Mouse (Mus musculus): Measurements from ENCODE around the gene Gsn.

The Gsn gene

DNA sequence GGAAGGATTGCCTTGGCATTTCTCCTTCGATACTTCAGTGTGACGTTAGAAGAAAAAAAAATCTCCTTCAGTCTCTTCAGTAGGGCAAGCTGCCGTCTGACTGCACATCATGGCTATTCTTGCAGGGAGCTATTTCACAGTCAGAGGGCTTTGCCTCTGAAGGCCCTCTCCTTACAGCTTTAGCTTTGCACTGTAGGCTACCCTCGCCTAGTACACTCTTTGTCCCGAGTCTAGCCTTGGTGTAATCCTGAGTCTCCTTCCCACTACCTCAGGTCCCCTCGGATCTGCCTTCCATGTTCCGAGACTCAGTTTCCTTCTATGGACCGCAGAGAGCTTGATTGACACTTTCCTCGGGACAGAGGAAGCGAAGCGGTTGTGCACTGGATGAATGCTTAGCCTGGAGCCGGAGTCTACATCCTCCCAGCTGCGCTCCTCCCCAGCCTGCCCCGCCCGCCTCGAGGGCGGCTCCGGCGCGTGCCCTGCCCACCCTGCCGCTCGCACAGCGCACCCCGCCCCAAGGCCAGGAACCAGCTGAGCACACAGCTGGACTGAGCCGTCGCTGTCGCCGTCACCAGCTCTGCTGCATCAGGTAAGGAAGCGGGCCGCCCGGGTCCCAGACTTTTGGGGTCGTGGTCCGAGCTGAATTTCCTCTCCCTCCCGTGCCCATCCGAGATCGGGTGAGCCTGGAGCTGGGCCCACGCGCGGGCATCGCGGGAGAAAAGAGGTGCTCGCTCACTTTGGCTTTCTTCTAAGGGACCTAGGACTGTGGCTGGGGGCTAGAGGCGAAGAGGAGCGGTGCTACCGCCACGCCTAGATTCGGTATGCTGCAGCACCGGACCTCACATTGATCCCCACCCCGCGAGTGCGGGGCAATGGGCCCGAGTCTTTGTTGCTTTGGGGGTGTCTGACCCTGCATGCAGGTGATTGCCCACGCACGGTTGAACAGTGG, at the start of gene Gsn:
TSS of gene Gsn (plus strand) at position 496 of the 949 bp plus-strand sequence.
- peak; percentile 73 for DNase-seq (ENCODE audit: extremely low spot score, low spot score)

DNA sequence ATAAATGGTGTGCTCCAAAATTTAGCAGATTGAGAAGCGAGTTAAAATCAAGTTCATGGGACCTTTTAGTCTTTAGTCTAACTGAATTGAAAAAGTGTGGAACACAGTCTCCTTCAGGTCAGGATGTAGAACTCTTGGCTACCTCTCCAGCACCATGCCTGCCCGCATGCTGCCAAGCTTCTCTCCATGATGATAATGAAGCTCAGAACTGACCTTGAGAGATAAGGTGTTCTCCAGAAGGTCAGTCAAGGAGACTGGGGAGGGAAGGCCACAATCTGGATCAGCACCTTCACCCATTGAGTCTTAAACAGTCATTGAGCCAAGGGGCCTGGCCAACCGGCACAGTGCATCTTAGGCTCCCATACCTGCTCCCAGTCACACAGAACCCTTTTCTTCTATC, 49.4 kb upstream of the Gsn start:
- no peak for DNase-seq (ENCODE audit: extremely low spot score, low spot score)

DNA sequence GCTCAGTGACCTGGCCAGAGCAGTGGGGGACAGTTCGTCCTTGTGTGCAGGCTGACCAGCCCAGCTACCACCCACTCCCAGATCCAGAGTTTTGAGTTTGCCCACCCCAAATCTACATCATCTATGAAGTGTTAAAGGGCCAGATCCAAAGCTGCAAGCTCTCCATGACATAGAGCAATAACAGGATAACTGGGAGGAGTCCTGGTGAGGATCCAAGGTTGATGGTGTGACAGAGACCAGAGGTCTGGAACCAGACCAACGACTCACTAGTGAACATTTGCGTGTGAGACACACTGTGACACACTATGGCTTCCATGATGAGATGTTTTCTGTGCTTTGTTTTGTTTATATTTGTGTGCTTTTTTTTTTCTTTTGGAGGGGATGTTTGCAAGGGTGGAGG, 48.1 kb upstream of the Gsn start:
- no peak for DNase-seq (ENCODE audit: extremely low spot score, low spot score)

DNA sequence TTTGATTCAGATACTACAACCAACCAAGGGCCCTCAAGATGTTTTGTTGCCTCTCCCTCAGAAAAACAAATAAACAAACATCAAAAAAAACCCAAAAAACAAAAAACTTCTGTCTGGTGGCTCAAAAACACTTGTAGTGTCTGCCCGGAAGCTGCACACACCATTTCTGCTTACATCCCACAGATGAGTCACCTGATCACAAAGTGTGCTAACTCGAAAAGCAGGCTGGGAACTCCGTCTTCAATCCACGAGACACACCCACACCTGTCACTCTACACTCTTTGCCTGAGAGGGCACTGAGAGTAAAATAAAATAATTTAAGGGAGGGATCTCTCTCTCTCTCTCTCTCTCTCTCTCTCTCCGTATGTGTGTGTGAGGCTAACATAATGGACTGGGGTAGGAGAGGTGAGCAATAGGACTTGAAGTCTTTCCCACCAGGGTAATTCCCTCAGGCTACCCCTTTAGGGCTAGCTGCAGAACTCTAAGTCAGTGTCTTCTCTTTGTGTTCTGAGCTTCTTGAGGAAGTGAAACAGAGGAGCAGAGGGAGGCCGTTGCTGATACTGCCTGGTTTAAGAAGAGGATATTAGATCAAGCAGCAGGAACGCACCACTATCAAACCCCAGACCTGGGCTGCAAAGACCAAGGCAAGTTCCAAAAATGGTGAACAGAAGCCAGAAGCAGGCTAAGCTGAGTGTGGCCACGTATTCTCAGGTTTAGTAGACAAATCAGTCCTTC, 47.1 kb upstream of the Gsn start:
- no peak for DNase-seq (ENCODE audit: extremely low spot score, low spot score)

DNA sequence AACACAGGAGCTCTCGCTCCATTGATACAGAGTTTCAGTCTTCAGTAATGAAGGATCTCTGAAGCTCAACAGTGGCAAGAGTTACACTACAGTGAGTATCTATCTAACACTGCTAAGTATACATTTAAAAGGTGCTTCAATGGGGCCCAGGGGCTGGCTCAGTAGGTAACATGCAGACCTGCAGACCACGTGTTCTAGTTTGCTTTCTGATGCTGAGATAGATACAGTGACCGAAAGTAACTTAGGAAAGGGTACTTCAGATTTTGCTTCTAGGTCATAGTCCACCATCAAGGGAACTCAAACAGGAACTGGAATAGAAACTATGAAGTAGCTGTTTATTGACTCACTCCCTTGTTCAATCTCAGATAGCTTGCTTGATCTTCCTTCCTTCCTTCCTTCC, 44.5 kb upstream of the Gsn start:
- no peak for DNase-seq (ENCODE audit: extremely low spot score, low spot score)

DNA sequence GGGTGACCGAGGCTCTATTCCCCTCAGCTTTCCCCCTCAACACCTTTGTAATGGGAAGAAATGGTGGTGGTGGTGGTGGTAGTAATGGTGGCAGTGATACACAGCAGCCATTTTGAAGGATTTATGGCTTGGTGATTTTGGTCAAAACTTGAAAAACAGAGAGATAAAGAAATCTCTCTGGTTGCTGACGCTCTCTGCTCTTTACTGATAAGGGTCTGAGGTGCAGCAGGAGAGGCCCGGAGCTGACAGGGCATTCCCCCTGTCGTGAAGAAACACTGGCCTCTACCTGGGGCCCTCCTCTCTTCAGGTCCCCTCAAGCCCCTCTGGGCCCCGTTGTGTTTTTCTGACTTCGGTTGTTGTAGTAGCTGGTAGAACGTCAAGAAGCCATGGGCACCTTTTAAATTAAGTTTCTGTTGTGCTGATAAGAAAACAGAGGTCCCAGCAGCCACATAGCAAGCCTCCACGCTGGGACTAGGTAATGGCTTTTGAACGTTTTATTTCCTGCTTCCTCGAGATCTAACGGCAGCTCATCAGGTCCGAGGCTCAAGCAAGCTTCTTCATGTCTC, 42.8 kb upstream of the Gsn start:
- no peak for DNase-seq (ENCODE audit: extremely low spot score, low spot score)

DNA sequence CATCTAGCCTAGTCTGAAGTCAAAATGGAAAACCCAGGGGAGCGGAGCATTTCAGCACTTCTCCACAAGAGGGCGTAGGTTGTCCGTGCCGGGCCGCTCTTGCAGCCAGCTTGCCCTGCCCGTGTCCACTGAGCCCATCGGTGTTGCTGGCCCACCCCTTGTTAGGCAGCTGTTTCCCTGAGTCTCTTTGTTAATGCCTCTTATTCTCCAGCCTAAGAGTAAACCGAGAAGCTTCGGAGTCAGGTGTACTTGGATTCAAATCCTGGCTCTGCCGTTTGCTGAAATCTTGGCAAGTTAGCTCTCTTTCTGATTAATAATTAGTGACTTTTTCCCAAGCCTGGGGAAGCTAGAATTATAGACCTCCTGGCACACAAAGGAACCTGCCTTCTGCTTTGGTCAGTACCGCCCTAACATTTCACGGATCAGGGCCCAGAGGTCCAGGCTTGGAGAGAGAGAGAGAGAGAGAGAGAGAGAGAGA, 41.3 kb upstream of the Gsn start:
- peak; percentile 93 for DNase-seq (ENCODE audit: extremely low spot score, low spot score)

DNA sequence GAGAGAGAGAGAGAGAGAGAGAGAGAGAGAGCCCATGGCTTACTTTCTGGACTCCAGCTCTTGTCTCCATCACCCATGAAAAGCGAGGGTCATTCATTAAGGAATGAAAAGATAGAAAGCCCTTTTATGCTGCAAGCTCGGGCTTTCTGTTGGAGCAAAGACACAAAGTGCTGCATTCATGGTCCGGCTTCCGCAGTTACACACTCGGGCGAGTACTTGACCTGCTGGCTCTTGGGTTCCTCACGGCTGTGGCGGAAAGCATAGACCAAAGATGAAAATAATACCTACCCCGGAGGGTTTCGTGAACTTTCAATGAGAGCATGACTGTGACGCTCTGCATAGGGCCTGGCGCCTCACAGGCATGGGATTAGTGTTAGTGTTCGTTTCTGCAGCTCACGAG, 40.8 kb upstream of the Gsn start:
- peak; percentile 30 for DNase-seq (ENCODE audit: extremely low spot score, low spot score)

DNA sequence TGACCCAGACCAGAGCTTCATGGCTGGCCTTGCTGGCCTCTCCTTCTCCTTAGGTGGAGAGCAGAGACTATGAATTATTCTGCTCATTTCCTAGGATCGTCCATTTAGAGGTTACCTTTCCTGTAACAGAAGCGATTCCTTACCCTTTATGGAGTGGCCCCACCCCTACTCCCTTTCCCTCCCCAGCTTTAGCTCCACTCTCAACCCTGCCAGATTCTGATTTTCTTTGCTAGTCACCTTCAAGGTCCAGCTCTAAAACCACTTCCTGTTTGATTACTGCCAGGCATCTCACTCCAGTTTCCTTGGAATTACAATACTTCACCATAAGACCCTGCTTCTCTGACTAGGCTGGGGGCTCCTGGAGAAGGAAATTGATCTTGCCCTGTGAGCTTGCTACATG, 39.5 kb upstream of the Gsn start:
- no peak for DNase-seq (ENCODE audit: extremely low spot score, low spot score)

DNA sequence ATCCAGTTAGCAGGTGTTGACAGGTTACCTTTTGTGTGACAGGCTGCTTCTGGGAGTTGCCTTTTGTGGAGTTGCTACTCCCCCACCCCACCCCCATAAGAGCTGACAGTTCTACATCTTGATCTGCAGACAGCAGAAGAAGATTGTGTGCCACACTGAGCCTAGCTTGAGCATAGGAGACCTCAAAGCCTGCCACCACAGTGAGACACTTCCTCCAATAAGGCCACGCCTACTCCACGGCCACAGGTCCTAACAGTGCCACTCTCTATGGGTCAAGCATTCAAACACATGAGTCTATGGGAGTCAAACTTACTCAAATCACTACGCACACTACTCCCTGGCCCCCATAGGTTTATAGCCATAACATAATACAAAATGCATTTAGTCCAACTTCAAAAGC, 37.4 kb upstream of the Gsn start:
- DNase-seq (ENCODE audit: extremely low spot score, low spot score) = no peak

DNA sequence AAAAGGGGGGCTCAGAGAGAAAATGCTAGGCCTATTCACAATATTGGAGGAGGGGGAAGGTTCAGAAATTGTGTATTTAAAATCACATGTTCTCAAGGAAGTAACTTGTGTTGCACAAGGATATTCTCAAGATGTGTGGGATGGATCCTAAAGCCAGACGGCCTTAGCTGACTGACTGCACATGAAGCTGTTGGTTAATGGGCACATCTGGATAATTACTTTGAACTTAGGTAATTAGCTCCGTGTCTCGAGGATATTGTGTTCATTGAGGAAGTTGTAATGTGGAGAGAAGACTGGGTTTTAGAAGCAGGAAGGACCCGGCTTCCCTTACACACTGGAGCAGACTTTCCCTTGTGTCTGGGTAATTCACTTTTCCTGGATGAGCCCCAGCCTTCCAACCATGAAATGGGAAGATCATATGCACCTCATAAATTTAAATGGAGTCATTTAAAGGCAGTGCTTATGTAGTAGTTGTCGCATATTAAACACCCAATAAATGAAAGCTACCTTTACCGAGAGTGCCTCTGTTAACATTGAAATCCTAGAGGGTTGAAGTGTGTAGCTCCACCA, 33.3 kb upstream of the Gsn start:
- no peak for DNase-seq (ENCODE audit: extremely low spot score, low spot score)

DNA sequence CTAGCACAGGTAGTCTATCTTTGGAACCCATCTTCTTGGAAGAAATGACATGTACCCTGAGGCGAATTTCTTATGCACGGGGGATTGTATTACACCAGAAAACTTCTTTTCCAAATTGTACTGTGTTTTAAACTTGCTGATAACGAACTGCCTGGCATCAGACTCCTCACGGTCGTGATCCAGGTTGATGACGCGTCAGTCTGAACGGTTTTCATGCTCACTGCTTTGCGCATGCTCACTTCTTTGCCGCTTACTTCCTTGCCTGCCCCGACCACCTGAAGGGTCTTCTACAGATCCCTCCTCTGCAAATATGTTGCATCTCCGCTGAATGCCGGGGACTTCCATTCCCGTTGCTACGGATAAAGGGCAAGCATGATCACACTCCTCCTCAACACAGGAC, 31.9 kb upstream of the Gsn start:
- DNase-seq (ENCODE audit: extremely low spot score, low spot score) = no peak

DNA sequence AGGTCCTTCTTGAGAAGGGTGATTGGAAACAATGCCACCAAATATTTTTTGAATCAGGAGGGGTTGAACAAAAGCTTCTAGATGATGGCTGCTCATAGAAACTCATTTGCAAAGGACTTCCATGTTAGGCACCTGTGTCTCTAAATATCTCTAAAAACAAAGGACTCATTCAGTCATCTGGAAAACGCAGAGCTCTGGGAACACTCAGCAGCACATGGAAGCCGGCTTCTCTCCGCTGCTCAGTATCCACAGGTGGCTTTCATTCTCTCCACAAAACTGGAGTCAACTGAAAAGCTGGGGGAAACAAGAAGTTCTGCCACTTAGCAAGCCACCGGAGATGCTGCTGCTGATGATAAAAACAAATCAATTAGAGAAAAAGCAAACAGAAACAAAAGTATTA, 28.0 kb upstream of the Gsn start:
- no peak for DNase-seq (ENCODE audit: extremely low spot score, low spot score)

DNA sequence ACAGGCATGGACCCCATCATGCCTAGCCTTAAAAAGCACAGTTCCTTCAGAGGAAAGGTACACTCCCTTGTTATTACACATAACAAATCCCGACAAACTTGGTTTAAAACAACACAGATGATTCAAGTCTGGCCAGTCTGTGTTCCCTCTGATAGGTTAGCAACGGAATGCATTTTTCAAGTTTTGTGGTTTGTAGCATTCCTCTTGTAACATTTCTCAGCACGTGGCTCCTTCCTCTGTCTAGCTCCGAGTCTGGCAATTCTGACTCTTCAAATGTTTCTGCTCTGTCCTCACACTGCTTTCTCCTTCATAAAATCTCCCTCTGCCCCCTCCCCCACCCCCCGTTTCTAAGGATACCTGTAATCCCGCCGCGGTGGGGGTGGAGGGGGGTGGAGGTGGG, 26.0 kb upstream of the Gsn start:
- no peak for DNase-seq (ENCODE audit: extremely low spot score, low spot score)

DNA sequence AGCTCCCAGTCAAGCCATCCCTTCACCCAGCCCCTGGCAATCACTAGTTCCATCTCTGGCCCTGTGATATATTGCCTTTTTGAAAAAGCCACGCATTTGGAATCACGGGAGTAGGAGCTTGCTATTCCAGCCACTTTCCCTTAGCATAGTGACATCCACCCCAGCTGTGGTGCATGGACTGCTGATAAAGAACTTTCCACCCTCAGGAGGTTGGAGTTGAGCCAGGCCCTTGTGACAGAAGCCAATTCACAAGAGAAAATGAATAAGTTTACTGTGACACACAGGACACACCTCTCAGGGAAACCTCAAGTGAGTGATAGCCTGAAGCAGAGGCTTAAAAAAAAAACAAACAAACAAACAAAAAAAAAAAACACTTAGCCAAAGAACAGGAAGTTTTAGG, 24.3 kb upstream of the Gsn start:
- DNase-seq (ENCODE audit: extremely low spot score, low spot score) = no peak

DNA sequence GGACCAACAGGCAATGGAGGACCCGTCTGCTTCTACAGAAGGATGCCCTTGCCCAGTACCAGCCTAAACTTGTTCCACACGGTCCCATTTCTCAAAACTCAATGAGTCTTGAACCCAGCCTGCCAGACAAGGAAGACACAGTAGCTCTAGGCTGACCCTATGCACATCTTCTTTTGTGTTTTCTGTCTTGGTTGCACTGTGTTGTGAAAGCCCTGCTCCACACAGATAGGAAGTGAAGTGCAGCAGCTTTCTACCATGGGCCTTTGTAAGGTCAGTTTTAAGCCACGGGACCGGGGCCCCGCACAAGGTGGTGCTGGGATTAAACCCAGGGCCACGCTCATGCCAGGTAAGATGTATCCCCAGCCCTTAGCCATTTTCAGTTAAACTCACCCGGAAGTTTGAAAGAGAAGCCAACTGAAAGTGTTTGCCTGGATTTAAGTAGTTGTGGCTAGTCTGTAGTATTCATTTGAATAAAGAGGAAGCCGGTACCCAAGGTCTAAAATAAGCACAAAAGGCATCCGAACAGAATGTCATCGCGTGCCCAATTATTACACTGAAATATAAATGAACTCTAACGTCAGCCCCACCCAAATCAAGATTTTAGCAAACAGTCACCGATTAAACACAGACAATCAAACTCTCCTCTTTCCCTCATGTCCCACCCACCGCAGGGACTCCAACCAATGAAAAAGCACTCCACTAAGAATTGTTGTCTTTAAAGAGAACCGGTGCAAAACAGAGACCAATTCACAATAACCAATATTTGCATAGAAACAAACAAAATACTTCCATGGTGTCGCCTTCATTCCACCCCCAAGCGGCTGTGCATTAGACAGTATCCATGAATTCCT, 23.4 kb upstream of the Gsn start:
- DNase-seq (ENCODE audit: extremely low spot score, low spot score) = no peak

DNA sequence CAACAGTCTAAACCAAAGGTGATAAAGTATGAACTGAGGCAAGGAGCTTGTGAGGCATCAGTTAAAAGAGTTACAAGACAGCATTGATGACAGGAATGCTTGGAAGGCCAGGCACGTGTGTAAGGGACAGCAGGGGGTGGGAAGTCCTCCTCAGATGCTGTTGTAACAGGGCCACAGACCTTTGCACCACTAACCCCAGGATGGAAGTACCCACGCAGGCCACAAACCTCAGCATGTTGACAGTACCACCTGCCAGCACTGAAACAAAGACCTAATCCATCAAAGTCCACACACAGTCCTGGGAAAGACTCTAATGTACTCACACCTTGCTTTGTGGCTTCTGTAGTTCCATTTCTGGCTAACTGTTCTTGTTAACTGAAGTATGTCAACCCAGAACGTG, 22.3 kb upstream of the Gsn start:
- DNase-seq (ENCODE audit: extremely low spot score, low spot score) = no peak

DNA sequence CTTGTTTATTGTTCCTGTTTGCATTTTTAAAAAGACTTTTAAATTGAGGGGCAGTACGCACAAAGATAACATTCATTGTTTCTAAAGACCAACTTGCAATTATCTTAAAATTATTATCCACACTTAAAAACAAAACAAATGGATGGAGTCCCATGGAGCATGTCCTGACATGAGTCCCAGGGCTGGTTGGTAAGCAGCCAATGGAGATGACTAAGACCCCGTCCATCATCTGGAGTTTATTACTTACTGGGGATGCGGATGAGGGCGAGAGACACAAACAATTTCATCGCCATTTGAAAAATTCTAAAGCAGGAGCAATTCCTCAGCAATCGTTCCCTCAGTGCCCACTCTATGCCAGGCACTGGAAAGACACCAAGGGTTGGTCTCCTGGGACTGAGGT, 21.2 kb upstream of the Gsn start:
- no peak for DNase-seq (ENCODE audit: extremely low spot score, low spot score)

DNA sequence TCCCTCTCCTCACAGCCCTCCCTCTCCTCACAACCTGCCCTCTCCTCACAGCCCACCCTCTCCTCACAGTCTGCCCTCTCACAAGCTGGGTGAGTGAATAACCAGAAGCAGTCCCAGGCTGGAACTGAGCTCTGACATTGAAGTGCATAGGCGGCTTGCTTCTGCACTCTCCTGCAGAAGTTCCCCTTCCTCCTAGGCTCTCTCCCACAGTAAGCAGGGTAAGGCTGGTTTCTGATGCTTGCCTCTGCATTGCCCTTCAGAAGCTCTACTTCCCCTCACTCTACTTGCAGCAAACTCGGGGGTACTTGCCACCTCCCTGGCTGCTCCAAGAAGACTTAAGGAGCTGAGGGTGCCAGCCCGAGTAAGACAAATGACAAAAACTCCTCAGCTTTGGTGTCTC, 11.9 kb upstream of the Gsn start:
- DNase-seq (ENCODE audit: extremely low spot score, low spot score) = no peak

DNA sequence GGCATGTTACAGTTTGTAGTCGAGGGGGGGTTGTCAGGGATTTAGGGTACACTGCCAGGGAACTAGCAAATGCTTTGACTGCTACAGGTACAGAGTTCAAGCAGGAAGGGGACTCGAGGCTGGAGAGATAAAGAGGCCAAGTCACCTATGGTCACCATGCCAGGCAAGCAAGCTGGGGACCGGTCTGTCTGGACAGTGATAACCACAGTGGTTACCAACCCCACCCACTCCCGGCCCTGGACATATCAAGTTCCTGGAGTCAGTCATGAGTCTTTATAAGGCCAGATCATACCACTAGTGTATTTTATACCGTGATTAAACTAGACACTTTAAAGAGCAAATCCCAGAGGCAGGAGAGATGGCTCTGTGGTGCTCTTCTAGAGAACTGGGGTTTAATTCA, 8.4 kb upstream of the Gsn start:
- no peak for DNase-seq (ENCODE audit: extremely low spot score, low spot score)

DNA sequence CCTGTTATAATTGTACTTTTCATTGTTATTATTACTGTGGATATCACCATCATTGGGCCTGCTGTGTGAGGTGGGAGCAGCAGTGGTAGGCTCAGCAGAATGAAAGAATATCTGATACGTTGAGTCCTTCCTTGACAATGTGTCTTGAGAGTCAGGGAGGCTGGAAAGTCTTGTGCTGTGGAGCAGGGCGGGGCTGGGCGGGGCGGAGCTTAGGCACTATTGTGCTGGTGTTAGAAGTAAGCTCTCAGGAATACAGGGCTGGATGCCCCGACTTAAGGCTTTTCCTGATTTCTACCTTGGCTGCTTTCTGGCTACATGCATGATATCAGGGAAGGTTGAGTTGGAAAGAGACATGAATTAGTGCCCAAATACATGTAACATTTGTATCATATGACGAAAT, 3.4 kb upstream of the Gsn start:
- DNase-seq (ENCODE audit: extremely low spot score, low spot score) = no peak

Measured in neural tube, embryonic 10.5 days (tissue).